Mouse (Mus musculus) neural tube, embryonic 11.5 days (tissue): ENCODE measurements around the gene Zkscan16. TPM values are rescaled to one million over a fixed set of nuclear protein-coding genes. Genes with fewer than 3 reads are reported as not detected.

Experiments
- ATAC-seq: fragments of 200-750 bp; cut with Nextera tagmentation; 2 replicates; pipeline ENCODE4 v1.8.0; 2017; ENCODE audit warnings: moderate number of reproducible peaks, mild to moderate bottlenecking, moderate TSS enrichment, moderate library complexity; ENCODE audit not compliant: insufficient read depth, low FRiP score, low TSS enrichment
- DNase-seq: peaks from one replicate; pipeline ENCODE4 v3.0.0-alpha.2; 2015; ENCODE audit warnings: low spot score
- H3K27ac ChIP-seq: fragments of 300-500 bp; sonication (generic); 2 replicates; pipeline ENCODE4 v1.5.1; 2014; ENCODE audit warnings: low read depth, mild to moderate bottlenecking, low read length
- H3K27me3 ChIP-seq: fragments of 300-500 bp; sonication (generic); 2 replicates; pipeline ENCODE4 v1.6.1; 2014; ENCODE audit warnings: mild to moderate bottlenecking, low read length, mixed read lengths; ENCODE audit not compliant: control insufficient read depth, insufficient read depth
- H3K36me3 ChIP-seq: fragments of 300-500 bp; sonication (generic); 2 replicates; pipeline ENCODE4 v1.6.1; 2014; ENCODE audit warnings: mild to moderate bottlenecking, low read length, moderate library complexity, mixed read lengths; ENCODE audit not compliant: control insufficient read depth, insufficient read depth
- H3K4me1 ChIP-seq: fragments of 300-500 bp; sonication (generic); 2 replicates; pipeline ENCODE4 v1.6.1; 2014; ENCODE audit warnings: low read length, mixed read lengths; ENCODE audit not compliant: control insufficient read depth, insufficient read depth
- H3K4me2 ChIP-seq: fragments of 300-500 bp; sonication (generic); 2 replicates; pipeline ENCODE4 v1.6.1; 2014; ENCODE audit warnings: low read depth, mild to moderate bottlenecking, moderate library complexity
- H3K4me3 ChIP-seq: fragments of 300-500 bp; sonication (generic); 2 replicates; pipeline ENCODE4 v1.5.1; 2014; ENCODE audit warnings: low read depth, low read length
- H3K9ac ChIP-seq: fragments of 300-500 bp; sonication (generic); 2 replicates; pipeline ENCODE4 v1.6.1; 2014; ENCODE audit warnings: mild to moderate bottlenecking, low read length
- H3K9me3 ChIP-seq: fragments of 300-500 bp; sonication (generic); 2 replicates; pipeline ENCODE4 v1.6.1; 2016; ENCODE audit warnings: low read length; ENCODE audit not compliant: control insufficient read depth
- WGBS: fragments of 180-500 bp; shearing (Covaris S2); extraction: QIAGEN DNeasy Blood & Tissue Kit; methylation state at CpG from one replicate; pipeline ENCODE4 v1.1.7; 2014; 5-methylcytosine and 5-hydroxymethylcytosine counted together
- polyA plus RNA-seq: library from polyadenylated mRNA; unstranded; fragments of >200 nt; fragmentation: Nextera tagmentation; extraction: Ambion mirVana; gene quantifications from 2 replicates; pipeline ENCODE4 v1.2.1, GENCODE M21; 2014

The Zkscan16 gene
- polyA plus RNA-seq, 1 experiment from 2014 or later: 1.3 TPM

GRCm38 (mm10) chr4:58986540-58987190 lies 43.2 kb downstream of the Zkscan16 start, which contains the start of gene Ptgr1:
Gene Ptgr1 (minus strand): TSS chr4:58987119.
- H3K4me1 ChIP-seq: peaks cover 3% of the 10 kb centered on the region; the same call in 1 of the 2 replicates
- H3K4me2 ChIP-seq: peak within 1 kb of the TSS; percentile 87
- 2% methylated on average over 28 of the region's 28 CpGs for WGBS
- H3K27me3 ChIP-seq: no peaks in the 10 kb centered on the region
- H3K27ac ChIP-seq: no peak within 1 kb of the TSS
- peak within 1 kb of the TSS; percentile 61 for H3K9ac ChIP-seq
- H3K36me3 ChIP-seq: no peaks in the 10 kb centered on the region
- DNase-seq: peak; percentile 82
- H3K4me3 ChIP-seq: peak within 1 kb of the TSS; percentile 47
- ATAC-seq: peak; percentile 72
- no peaks in the 10 kb centered on the region for H3K9me3 ChIP-seq

- H3K4me2 ChIP-seq: no peak overlapping the region
These were observed 46.0 kb downstream of the Zkscan16 start for GRCm38 (mm10) chr4:58989303-58989898.

GRCm38 (mm10) chr4:58990609-58991434 lies 47.4 kb downstream of the Zkscan16 start:
- ATAC-seq: no peak

More at GRCm38 (mm10) chr4:58989303-58989898, 46.0 kb downstream of the Zkscan16 start:
- Histone ChIP-seq H3K27me3 (no peaks in the 10 kb centered on the region), H3K36me3 (no peaks in the 10 kb centered on the region), H3K9ac (no peak overlapping the region), H3K4me3 (no peak overlapping the region), H3K27ac (no peak overlapping the region), H3K4me1 (peaks cover 3% of the 10 kb centered on the region; the same call in 1 of the 2 replicates), H3K9me3 (no peaks in the 10 kb centered on the region)
- no peak for DNase-seq
- no peak for ATAC-seq
- WGBS: 85% methylated on average over 7 of the region's 7 CpGs

GRCm38 (mm10) chr4:58992195-58992594 lies 48.8 kb downstream of the Zkscan16 start:
- H3K4me3 ChIP-seq: no peak overlapping the region
- no peak overlapping the region for H3K27ac ChIP-seq
- H3K36me3 ChIP-seq: no peaks in the 10 kb centered on the region
- H3K27me3 ChIP-seq: no peaks in the 10 kb centered on the region
- DNase-seq: no peak
- no peak overlapping the region for H3K4me2 ChIP-seq
- WGBS: 77% methylated on average over 5 of the region's 5 CpGs
- H3K9ac ChIP-seq: no peak overlapping the region
- H3K4me1 ChIP-seq: peaks cover under 1% of the 10 kb centered on the region; the same call in 1 of the 2 replicates
- no peak for ATAC-seq
- no peaks in the 10 kb centered on the region for H3K9me3 ChIP-seq

More at GRCm38 (mm10) chr4:58990609-58991434, 47.4 kb downstream of the Zkscan16 start:
- Histone ChIP-seq H3K36me3 (no peaks in the 10 kb centered on the region), H3K27me3 (no peaks in the 10 kb centered on the region), H3K4me3 (no peak overlapping the region), H3K4me2 (no peak overlapping the region), H3K9ac (no peak overlapping the region), H3K27ac (no peak overlapping the region), H3K4me1 (peaks cover 3% of the 10 kb centered on the region; the same call in 1 of the 2 replicates), H3K9me3 (no peaks in the 10 kb centered on the region)
- no peak for DNase-seq
- WGBS: 91% methylated on average over 17 of the region's 17 CpGs

- no peaks in the 10 kb centered on the region for H3K27me3 ChIP-seq
- no peak within 1 kb of the TSS for H3K4me3 ChIP-seq
- no peak within 1 kb of the TSS for H3K27ac ChIP-seq
- H3K36me3 ChIP-seq: no peaks in the 10 kb centered on the region
- H3K4me1 ChIP-seq: no peaks in the 10 kb centered on the region
- ATAC-seq (no peak), DNase-seq (no peak)
- no peaks in the 10 kb centered on the region for H3K9me3 ChIP-seq
- H3K4me2 ChIP-seq: no peak within 1 kb of the TSS
- no peak within 1 kb of the TSS for H3K9ac ChIP-seq
- 94% methylated on average over 4 of the region's 4 CpGs for WGBS
These were observed 51.3 kb downstream of the Zkscan16 start, which contains the start of gene Dnajc25 for GRCm38 (mm10) chr4:58994762-58995161. Gene Dnajc25 (plus strand): TSS chr4:58995062.

GRCm38 (mm10) chr4:58995251-58995693 lies 51.8 kb downstream of the Zkscan16 start:
- 77% methylated on average over 8 of the region's 8 CpGs for WGBS
- ATAC-seq: no peak

GRCm38 (mm10) chr4:58997081-58997480 lies 53.7 kb downstream of the Zkscan16 start:
- Histone ChIP-seq H3K27me3 (no peaks in the 10 kb centered on the region), H3K9ac (no peak overlapping the region), H3K4me2 (no peak overlapping the region), H3K27ac (no peak overlapping the region), H3K36me3 (no peaks in the 10 kb centered on the region), H3K9me3 (no peaks in the 10 kb centered on the region), H3K4me3 (no peak overlapping the region), H3K4me1 (no peaks in the 10 kb centered on the region)
- WGBS: 81% methylated on average over 5 of the region's 5 CpGs
- DNase-seq (no peak), ATAC-seq (no peak)

More at GRCm38 (mm10) chr4:58995251-58995693, 51.8 kb downstream of the Zkscan16 start:
- DNase-seq: no peak
- Histone ChIP-seq H3K4me1 (no peaks in the 10 kb centered on the region), H3K4me3 (no peak overlapping the region), H3K27ac (no peak overlapping the region), H3K27me3 (no peaks in the 10 kb centered on the region), H3K4me2 (no peak overlapping the region), H3K9ac (no peak overlapping the region), H3K36me3 (no peaks in the 10 kb centered on the region), H3K9me3 (no peaks in the 10 kb centered on the region)

DNA sequence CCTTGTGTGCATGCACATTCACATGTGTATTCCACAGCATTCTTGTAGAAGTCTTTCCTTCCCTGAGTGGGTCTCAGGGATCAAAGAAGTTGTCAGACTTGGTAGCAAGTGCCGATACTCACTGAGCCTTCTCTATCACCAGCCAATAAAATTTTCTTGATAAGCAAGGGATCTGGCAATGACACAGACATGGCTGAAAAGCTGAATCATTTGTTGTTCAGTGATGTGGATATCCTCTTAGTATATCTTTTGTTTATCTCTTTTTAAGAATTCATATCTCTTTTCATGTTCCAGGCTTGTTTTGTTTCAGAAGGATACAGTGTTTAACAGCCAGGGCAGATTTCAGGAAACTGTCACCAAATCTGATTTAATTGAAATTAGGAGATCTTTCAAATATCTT lies 55.3 kb downstream of the Zkscan16 start:
- Histone ChIP-seq H3K27ac (no peak overlapping the region), H3K9me3 (no peaks in the 10 kb centered on the region), H3K4me3 (no peak overlapping the region), H3K27me3 (no peaks in the 10 kb centered on the region), H3K4me2 (no peak overlapping the region), H3K9ac (no peak overlapping the region), H3K4me1 (no peaks in the 10 kb centered on the region), H3K36me3 (no peaks in the 10 kb centered on the region)
- DNase-seq: no peak
- WGBS: 92% methylated on average over 1 of the region's 1 CpGs
- ATAC-seq: no peak
